Comparison of ENCODE assay signal across 20 mouse cellular contexts in genomic region chr15:74319407-74319806, GRCm38 (mm10).
DNase-seq lines count a peak whose midpoint lies in the region; ATAC-seq and TF ChIP-seq lines count a peak whose summit lies in the region.
"Had no signal": no experiment of that assay in that cellular context is flagged by ENCODE, and none has a peak within 500 bp of the region (broad histone marks: within the 10 kb centered on the region; RNA-seq: fewer than 3 reads in every experiment).

No protein-coding gene starts in this region.

- H3K4me2 ChIP-seq in hindbrain, postnatal 0 days (ENCODE audit: low read depth, low read length): no peak overlapping the region
- H3K4me2 ChIP-seq in hindbrain, embryonic 13.5 days: no peak overlapping the region
- H3K4me2 ChIP-seq in midbrain, embryonic 12.5 days (replicated peaks): no peak overlapping the region
- no peak overlapping the region for H3K4me2 ChIP-seq in midbrain, postnatal 0 days (ENCODE audit: low read depth, low read length, poor library complexity, severe bottlenecking)
- H3K4me2 ChIP-seq: heart, embryonic 12.5 days; heart, embryonic 15.5 days; hindbrain, embryonic 14.5 days had no signal

- H3K9ac ChIP-seq in hindbrain, postnatal 0 days (replicated peaks; ENCODE audit: low read length): no peak overlapping the region
- no peak overlapping the region for H3K9ac ChIP-seq in hindbrain, embryonic 13.5 days
- H3K9ac ChIP-seq in midbrain, embryonic 12.5 days (replicated peaks): no peak overlapping the region
- no peak overlapping the region for H3K9ac ChIP-seq in midbrain, postnatal 0 days (replicated peaks; ENCODE audit: low read length, poor library complexity, severe bottlenecking)
- H3K9ac ChIP-seq: heart, embryonic 12.5 days; heart, embryonic 15.5 days; hindbrain, embryonic 14.5 days had no signal

- H3K4me3 ChIP-seq in hindbrain, postnatal 0 days (ENCODE audit: low read length): no peak overlapping the region
- H3K4me3 ChIP-seq in hindbrain, embryonic 13.5 days: no peak overlapping the region
- no peak overlapping the region for H3K4me3 ChIP-seq in midbrain, embryonic 12.5 days
- no peak overlapping the region for H3K4me3 ChIP-seq in midbrain, postnatal 0 days (ENCODE audit: low read depth, low read length)
- H3K4me3 ChIP-seq: gastrocnemius, adult 2 months; heart, embryonic 12.5 days; heart, embryonic 15.5 days; hindbrain, embryonic 10.5 days had no signal

- H3K9me3 ChIP-seq in hindbrain, postnatal 0 days (ENCODE audit: low read length): no peaks in the 10 kb centered on the region
- no peaks in the 10 kb centered on the region for H3K9me3 ChIP-seq in hindbrain, embryonic 13.5 days
- no peaks in the 10 kb centered on the region for H3K9me3 ChIP-seq in midbrain, embryonic 12.5 days
- H3K9me3 ChIP-seq in midbrain, postnatal 0 days (ENCODE audit: low read length): no peaks in the 10 kb centered on the region
- H3K9me3 ChIP-seq: heart, embryonic 12.5 days; heart, embryonic 15.5 days; hindbrain, embryonic 10.5 days had no signal

- no peak for DNase-seq in hindbrain, postnatal 0 days (ENCODE audit: low spot score)
- peak; percentile 23 for DNase-seq in brain, adult 2 months (ENCODE audit: low read depth, low spot score)
- DNase-seq in midbrain, postnatal 0 days (ENCODE audit: low spot score): no peak
- no peak for DNase-seq in right cerebral cortex, postnatal 4 days
- DNase-seq: adrenal gland, adult 2 months; adrenal gland, postnatal 14 days; cerebellum, adult 11-12 months; cerebellum, adult 8-10 months; gastrocnemius, adult 2 months; gastrocnemius, postnatal 14 days; heart, adult 11 months; heart, postnatal 36 days had no signal

- H3K27me3 ChIP-seq in hindbrain, postnatal 0 days (ENCODE audit: insufficient read depth, low read length): no peaks in the 10 kb centered on the region
- 0 out of 2 replicates have a peak, but pooled peaks cover 4% of the 10 kb centered on the region for H3K27me3 ChIP-seq in hindbrain, embryonic 13.5 days
- peaks cover 3% of the 10 kb centered on the region; the same call in 1 of the 2 replicates for H3K27me3 ChIP-seq in midbrain, embryonic 12.5 days
- no peaks in the 10 kb centered on the region for H3K27me3 ChIP-seq in midbrain, postnatal 0 days (ENCODE audit: insufficient read depth, low read length)

- H3K4me1 ChIP-seq in hindbrain, postnatal 0 days (ENCODE audit: insufficient read depth, low read length): no peaks in the 10 kb centered on the region; the same call in 1 of the 2 replicates
- H3K4me1 ChIP-seq in hindbrain, embryonic 13.5 days (replicated peaks): peaks cover 34% of the 10 kb centered on the region
- H3K4me1 ChIP-seq in midbrain, embryonic 12.5 days: peaks cover 29% of the 10 kb centered on the region
- H3K4me1 ChIP-seq in midbrain, postnatal 0 days (ENCODE audit: insufficient read depth, low read length): no peaks in the 10 kb centered on the region; the same call in 1 of the 2 replicates

- ATAC-seq in hindbrain, postnatal 0 days: peak; percentile 60; the same call in 1 of the 2 replicates
- no peak for ATAC-seq in hindbrain, embryonic 13.5 days (ENCODE audit: low FRiP score)
- ATAC-seq in midbrain, embryonic 12.5 days (ENCODE audit: low FRiP score, low read depth): no peak
- ATAC-seq in midbrain, postnatal 0 days (ENCODE audit: low FRiP score): peak; percentile 59; the same call in 1 of the 2 replicates
- ATAC-seq: CD4-positive, CD25-positive, alpha-beta regulatory T cell, adult 4 months; forebrain, embryonic 14.5 days had no signal

- WGBS in hindbrain, postnatal 0 days: 60% methylated on average over 3 of the region's 3 CpGs
- 66% methylated on average over 3 of the region's 3 CpGs for WGBS in hindbrain, embryonic 13.5 days
- 67% methylated on average over 3 of the region's 3 CpGs for WGBS in midbrain, embryonic 12.5 days
- WGBS in midbrain, postnatal 0 days: 64% methylated on average over 3 of the region's 3 CpGs

- TF ChIP-seq CTCF in hindbrain, postnatal 0 days (IDR thresholded peaks at IDR 0.05; ENCODE audit: low read depth): no peak
- no peak for TF ChIP-seq CTCF in midbrain, postnatal 0 days (IDR thresholded peaks at IDR 0.05)

- no peaks in the 10 kb centered on the region for H3K36me3 ChIP-seq in hindbrain, postnatal 0 days (ENCODE audit: insufficient read depth, low read length)
- no peaks in the 10 kb centered on the region for H3K36me3 ChIP-seq in hindbrain, embryonic 13.5 days
- no peaks in the 10 kb centered on the region for H3K36me3 ChIP-seq in midbrain, embryonic 12.5 days
- H3K36me3 ChIP-seq in midbrain, postnatal 0 days (ENCODE audit: insufficient read depth, low read length): no peaks in the 10 kb centered on the region
- H3K36me3 ChIP-seq: heart, embryonic 12.5 days; heart, embryonic 15.5 days; hindbrain, embryonic 10.5 days had no signal

- no peak overlapping the region for H3K27ac ChIP-seq in hindbrain, postnatal 0 days
- H3K27ac ChIP-seq in hindbrain, embryonic 13.5 days: no peak overlapping the region
- 0 out of 2 replicates have a peak overlapping the region, but pooled peaks have one; percentile 27 for H3K27ac ChIP-seq in midbrain, embryonic 12.5 days (replicated peaks)
- H3K27ac ChIP-seq in midbrain, postnatal 0 days (ENCODE audit: low read depth, low read length): no peak overlapping the region
- H3K27ac ChIP-seq: gastrocnemius, adult 2 months; heart, embryonic 15.5 days; hindbrain, embryonic 14.5 days had no signal

Comparison
In these comparisons a context has a peak if more than half of its experiments do, and no peak if none do; other contexts are left out.
1. ATAC-seq: peak in hindbrain, postnatal 0 days (single experiment) and midbrain, postnatal 0 days (single experiment); none in hindbrain, embryonic 13.5 days (single experiment) and midbrain, embryonic 12.5 days (single experiment).